Mouse (Mus musculus) left cerebral cortex, postnatal 25 days (tissue): ENCODE measurements at regions not wholly inside any gene's neighbourhood (a gene's known extent, or its start where the extent isn't known, plus 50 kb on each side); places are given as distances from the start of the nearest gene placed in this dataset.
A peak's percentile ranks its signal among the peaks of the same experiment; 100 is the strongest.

ENCODE experiments used
- DNase-seq, 2 experiments: peaks; one replicate each; pipeline ENCODE4 v3.0.0; 2022; ENCODE audit warnings: low spot score in 2 of 2, mixed read lengths in 1 of 2
- intact Hi-C: fragments of 180-260 bp; cut with DNase I; formaldehyde crosslinking; loops from one replicate; pipeline ENCODE4 v1.15.1; 2025

- DNase-seq: no peak
- intact Hi-C loops: no loop called here
Measured at GRCm38 (mm10) chr4:125929122-125929772, 95.1 kb upstream of the Csf3r start.

GRCm38 (mm10) chr4:125930764-125931163, 93.6 kb upstream of the Csf3r start:
- DNase-seq: no peak
- intact Hi-C loops: no loop called here

GRCm38 (mm10) chr4:125931321-125931720, 93.0 kb upstream of the Csf3r start:
- intact Hi-C loops: no loop called here
- DNase-seq: no peak

GRCm38 (mm10) chr4:125932036-125932756, 92.2 kb upstream of the Csf3r start:
- DNase-seq: no peak
- intact Hi-C loops: no loop called here

- intact Hi-C loops: loop anchor here (5.0 kb wide), 2 partner anchors 124 to 449 kb away; no protein-coding TSS in a partner anchor
- DNase-seq: peak; percentile 13 to 60
Measured at GRCm38 (mm10) chr4:125936357-125936756, 88.0 kb upstream of the Csf3r start.

GRCm38 (mm10) chr4:125938186-125938585, 86.2 kb upstream of the Csf3r start:
- intact Hi-C loops: loop anchor here (5.0 kb wide), 2 partner anchors 126 to 451 kb away; no protein-coding TSS in a partner anchor
- DNase-seq: no peak

GRCm38 (mm10) chr4:125941266-125941665, 83.1 kb upstream of the Csf3r start:
- no peak for DNase-seq
- intact Hi-C loops: loop anchor here (5.0 kb wide), 2 partner anchors 709 to 779 kb away; no protein-coding TSS in a partner anchor

GRCm38 (mm10) chr4:125941916-125942315, 82.4 kb upstream of the Csf3r start:
- peak; percentile 54 to 65 for DNase-seq
- intact Hi-C loops: loop anchor here (5.0 kb wide), 2 partner anchors 710 to 780 kb away; no protein-coding TSS in a partner anchor

GRCm38 (mm10) chr4:125945062-125945461, 79.3 kb upstream of the Csf3r start:
- intact Hi-C loops: no loop called here
- DNase-seq: no peak

- no peak for DNase-seq
- intact Hi-C loops: no loop called here
Measured at GRCm38 (mm10) chr4:125959426-125959825, 64.9 kb upstream of the Csf3r start.

GRCm38 (mm10) chr4:125960704-125961279, 63.6 kb upstream of the Csf3r start:
- intact Hi-C loops: no loop called here
- no peak for DNase-seq

- DNase-seq: peak; percentile 73 to 80
- intact Hi-C loops: loop anchor here (2.0 kb wide), 1 partner anchor 802 kb away; no protein-coding TSS in a partner anchor
Measured at GRCm38 (mm10) chr4:125962677-125963076, 61.7 kb upstream of the Csf3r start.
